Mouse (Mus musculus) left cerebral cortex, postnatal 36 days (tissue): ENCODE results near the gene Gnb1. TPM values are rescaled to one million over a fixed set of nuclear protein-coding genes. Genes with fewer than 3 reads are reported as not detected.
A peak's percentile ranks its signal among the peaks of the same experiment; 100 is the strongest.

Experiments used
- DNase-seq, 2 experiments: peaks; one replicate each; pipeline ENCODE4 v3.0.0; 2021 to 2022; ENCODE audit warnings: low spot score in 2 of 2, mixed read lengths in 1 of 2
- intact Hi-C: fragments of 180-260 bp; cut with DNase I; formaldehyde crosslinking; loops from one replicate; pipeline ENCODE4 v1.15.1; 2025
- total RNA-seq, 2 experiments: library from RNA; stranded (reverse); gene quantifications; 2 replicates each; pipeline ENCODE4 v1.2.3; 2021

Gnb1 gene
- total RNA-seq, 2 experiments from 2014 or later, result 857 to 949 TPM

DNA sequence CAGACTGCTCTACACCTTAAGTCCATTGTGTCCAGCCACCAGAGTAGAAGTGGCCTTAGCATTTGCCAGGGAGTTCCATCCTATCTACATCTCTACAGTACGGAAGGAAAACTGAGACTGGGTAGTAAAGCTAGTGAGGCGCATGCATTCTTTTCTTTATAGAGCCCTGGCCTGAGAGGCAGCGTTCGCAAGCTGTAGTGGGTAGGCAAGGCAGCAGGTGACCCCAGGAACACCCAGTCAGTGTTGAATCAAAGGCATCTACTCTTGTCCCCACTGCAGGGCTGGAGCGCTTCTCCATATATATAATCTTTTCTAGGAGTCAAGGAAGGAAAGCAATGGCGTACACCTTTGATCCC is 9.1 kb upstream of the Gnb1 start:
- intact Hi-C loops, result loop anchor here (5.0 kb wide), 1 partner anchor 115 kb away; no protein-coding TSS in a partner anchor
- DNase-seq, result no peak

GRCm38 (mm10) chr4:155482733-155483540 is 8.2 kb upstream of the Gnb1 start:
- DNase-seq, result no peak
- intact Hi-C loops, result loop anchor here (5.0 kb wide), 1 partner anchor 116 kb away; no protein-coding TSS in a partner anchor

DNA sequence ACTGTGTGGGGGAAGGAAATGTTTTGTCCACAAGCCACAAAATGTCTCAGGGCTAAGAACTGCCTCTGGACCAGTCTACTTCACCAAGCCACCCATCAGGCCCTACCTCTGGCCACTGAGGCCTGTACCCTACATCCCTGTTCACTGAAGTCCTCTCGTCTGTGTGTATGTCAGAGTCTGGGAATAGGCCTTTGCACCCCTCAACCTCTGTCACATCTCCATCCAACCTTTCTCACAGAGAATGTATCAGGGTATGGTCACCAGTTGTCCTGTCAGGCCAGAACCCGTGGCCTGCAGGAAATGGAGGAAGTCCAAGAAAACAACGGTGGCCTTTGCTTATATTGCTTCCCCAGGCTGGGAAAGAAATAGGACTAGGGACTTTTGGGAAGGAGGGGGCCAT is 5.6 kb upstream of the Gnb1 start:
- DNase-seq, result no peak
- intact Hi-C loops, result no loop called here

DNA sequence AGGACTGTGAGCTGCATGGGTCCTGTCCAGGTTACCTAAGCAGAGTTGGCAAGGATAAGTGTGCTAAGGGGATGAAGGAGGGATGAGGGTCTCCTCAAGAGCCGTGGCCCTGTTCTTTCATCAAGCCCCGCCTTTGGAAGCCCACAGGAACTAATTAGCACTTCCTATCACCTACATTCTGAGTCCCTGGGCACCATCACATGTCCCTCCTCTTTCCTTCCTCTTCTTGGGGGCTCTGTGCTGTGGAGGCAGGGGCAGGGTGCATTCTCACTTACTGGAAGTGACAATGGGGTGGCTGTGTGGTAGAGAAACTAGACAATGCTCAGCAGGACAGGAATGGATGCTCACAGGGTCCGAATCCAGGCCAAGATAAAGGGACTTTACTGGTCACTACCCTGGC is 3.4 kb upstream of the Gnb1 start:
- no peak for DNase-seq
- intact Hi-C loops, result no loop called here

GRCm38 (mm10) chr4:155488232-155489025 is 2.7 kb upstream of the Gnb1 start:
- intact Hi-C loops, result no loop called here

GRCm38 (mm10) chr4:155489101-155489970 is 1.8 kb upstream of the Gnb1 start:
- intact Hi-C loops, result no loop called here
- DNase-seq, result no peak

More at GRCm38 (mm10) chr4:155488232-155489025, 2.7 kb upstream of the Gnb1 start:
- DNase-seq, result no peak

DNA sequence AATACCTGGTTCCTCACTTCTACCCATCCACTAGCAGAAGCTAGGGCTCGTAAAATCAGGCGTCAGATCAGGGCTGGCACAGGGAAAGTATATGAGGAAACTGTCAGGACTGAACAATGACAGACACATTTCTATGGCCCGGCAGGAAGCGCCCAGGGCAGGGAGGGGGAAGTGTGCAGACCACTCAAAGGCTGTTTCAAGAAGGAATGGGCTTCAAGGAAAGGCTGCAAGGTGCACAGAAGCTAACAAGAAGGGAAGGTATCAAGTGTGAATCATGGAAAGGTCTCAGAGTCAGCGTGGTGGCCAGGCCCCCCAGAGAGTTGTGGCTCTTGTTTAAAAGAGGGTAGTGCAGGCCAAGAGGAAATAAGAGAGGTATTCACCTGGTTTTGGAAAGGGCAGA is 705 bp upstream of the Gnb1 start:
- intact Hi-C loops, result loop anchor here (2.0 kb wide), 1 partner anchor 74 kb away; no protein-coding TSS in a partner anchor
- DNase-seq, result no peak

GRCm38 (mm10) chr4:155491529-155492130 is 469 bp downstream of the Gnb1 start:
- intact Hi-C loops, result loop anchor here (2.0 kb wide), 1 partner anchor 73 kb away; no protein-coding TSS in a partner anchor
- DNase-seq, result peak; percentile 16 to 23

- intact Hi-C loops, result no loop called here
Observed at GRCm38 (mm10) chr4:155492131-155492633, 1.0 kb downstream of the Gnb1 start.

GRCm38 (mm10) chr4:155494891-155495290 is 3.7 kb downstream of the Gnb1 start:
- intact Hi-C loops, result no loop called here
- DNase-seq, result no peak

More at GRCm38 (mm10) chr4:155492131-155492633, 1.0 kb downstream of the Gnb1 start:
- DNase-seq, result peak; percentile 55 to 57

DNA sequence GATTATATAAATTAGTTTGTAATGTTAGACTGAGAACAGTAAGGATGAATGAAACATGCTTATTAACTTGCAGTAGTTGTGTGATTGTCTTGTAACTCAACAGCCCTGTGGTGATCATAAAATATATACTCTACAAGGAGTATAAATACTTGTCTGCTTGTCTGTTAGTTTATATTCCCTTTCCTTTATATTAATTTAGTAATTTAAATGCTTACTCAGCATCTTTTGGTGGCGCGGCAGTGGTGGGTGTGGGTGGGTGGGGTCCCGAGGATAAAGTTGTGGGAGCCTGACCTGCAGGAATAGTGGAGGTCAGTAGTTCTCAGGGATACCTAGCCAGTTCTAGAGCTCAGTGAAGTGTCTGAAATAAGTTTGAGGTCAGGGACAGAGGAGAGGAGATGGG is 6.8 kb downstream of the Gnb1 start:
- intact Hi-C loops, result no loop called here
- DNase-seq, result no peak

GRCm38 (mm10) chr4:155501126-155501525 is 10.0 kb downstream of the Gnb1 start:
- no peak for DNase-seq
- intact Hi-C loops, result no loop called here

- intact Hi-C loops, result no loop called here
- no peak for DNase-seq
Observed at GRCm38 (mm10) chr4:155505067-155505466, 13.9 kb downstream of the Gnb1 start.

DNA sequence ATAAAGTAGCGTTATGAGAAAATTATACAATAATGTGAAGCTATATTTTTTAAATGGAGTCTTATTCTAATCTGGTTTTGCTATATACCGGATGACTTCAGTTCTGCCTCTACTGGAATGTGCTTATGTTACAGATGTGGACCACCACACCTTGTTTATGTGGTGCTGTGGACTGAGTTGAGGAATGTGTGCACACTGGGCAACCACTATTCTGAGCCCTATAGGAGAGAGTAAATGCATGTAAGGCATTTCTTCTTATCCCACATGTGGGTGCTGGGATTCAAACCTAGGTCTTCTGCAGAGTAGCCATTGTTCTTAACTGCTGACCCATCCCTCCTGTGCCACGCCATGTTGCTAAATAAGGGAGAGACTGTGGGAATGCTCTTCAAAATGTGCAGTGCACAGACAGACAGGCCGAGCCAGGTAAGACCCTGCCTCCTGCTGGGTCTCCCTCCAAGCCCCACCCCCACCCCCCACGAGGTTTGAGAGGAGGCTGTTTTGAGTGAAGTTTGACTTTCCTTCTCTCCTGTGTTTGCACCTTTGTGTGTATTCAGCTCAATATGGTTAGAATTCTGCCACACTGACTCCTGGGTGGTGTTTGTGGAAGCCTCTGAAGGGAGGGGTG is 14.6 kb downstream of the Gnb1 start:
- intact Hi-C loops, result no loop called here
- no peak for DNase-seq

DNA sequence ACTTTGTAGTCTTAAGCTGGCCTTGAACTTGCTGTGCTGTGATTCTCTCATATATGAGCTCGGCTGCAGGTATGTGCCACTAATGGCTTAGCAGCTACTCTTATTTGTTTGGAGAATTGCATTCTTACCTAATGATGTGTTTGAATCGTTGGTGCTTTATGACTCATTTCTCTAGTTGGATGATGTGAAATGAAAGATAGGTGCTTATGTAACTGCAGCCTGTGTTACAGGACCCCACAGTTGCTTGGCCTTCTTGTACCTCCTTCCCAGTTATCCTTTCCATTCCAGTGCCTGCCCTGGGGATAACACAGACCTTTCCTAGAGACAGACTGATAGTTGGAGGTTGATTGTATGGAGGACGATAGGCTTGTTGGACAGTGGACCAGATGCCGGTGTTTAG is 17.5 kb downstream of the Gnb1 start:
- no peak for DNase-seq
- intact Hi-C loops, result no loop called here

- intact Hi-C loops, result no loop called here
- DNase-seq, result no peak
Observed at GRCm38 (mm10) chr4:155510981-155511380, 19.8 kb downstream of the Gnb1 start.

GRCm38 (mm10) chr4:155514810-155515209 is 23.6 kb downstream of the Gnb1 start:
- no peak for DNase-seq
- intact Hi-C loops, result no loop called here

DNA sequence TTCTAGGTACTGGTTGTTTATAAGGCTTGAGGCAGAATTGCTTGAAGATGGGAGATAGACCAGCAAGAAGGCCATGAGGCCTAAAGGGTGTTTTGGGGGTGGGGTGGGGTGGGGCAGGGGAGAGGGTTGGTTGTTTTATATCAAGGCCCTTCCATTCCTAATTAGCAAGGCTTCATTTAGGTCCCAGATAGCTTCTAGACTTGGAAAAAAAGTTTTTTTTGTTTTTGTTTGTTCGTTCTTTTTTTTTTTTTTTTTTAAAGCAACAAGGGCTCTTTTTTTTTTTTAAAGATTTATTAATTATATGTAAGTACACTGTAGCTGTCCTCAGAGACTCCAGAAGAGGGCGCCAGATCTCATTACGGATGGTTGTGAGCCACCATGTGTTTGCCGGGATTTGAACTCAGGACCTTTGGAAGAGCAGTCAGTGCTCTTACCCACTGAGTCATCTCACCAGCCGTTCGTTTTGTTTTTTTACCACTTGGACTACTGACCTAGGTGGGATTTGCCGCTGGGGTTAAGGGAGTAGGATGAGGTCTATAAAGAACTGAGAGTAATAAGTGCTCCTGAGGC is 26.9 kb downstream of the Gnb1 start:
- intact Hi-C loops, result no loop called here
- no peak for DNase-seq
